Mouse (Mus musculus): Measurements from ENCODE around the gene Ddx20.

Ddx20 gene

DNA sequence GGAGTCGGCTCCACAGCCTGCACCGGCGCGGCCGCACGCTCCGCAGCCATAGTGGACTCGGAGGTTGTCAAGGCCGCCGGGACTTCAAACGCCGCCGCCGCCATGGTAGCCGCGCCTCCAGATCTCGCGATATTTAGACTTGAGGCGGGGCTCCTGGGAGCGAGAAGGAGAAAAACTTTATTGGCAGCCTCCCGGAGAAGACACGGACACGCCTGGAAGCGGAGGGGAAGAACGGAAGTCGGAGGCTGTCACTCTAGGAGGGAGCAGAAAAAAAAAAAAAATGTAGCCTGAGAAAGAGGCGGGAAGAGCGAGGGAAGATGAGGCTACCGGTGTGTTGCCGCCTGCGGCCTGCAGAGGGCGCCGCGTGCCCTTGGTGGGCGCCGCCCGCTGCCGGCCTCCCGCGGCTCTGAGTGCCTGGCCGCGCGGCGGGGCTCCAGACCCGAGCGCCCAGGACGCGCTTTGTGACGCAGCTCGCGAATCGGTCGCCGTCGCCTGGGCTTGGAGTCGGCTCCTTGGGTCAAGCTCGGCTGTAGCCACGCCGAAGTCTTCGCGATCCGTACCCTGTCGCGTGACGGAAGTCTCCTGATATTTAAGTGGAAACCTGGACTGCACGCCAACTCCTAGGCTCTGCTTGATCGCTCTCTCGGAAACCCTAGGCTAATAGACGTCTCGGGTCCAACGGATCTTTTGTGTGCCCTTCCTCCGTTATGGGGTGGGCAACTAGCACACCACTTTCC, at the start of gene Ddx20:
TSS of gene Ddx20 (minus strand) at position 251 of the 737 bp plus-strand sequence.
- peak; percentile 99 for DNase-seq (ENCODE audit: low read depth, low spot score)

DNA sequence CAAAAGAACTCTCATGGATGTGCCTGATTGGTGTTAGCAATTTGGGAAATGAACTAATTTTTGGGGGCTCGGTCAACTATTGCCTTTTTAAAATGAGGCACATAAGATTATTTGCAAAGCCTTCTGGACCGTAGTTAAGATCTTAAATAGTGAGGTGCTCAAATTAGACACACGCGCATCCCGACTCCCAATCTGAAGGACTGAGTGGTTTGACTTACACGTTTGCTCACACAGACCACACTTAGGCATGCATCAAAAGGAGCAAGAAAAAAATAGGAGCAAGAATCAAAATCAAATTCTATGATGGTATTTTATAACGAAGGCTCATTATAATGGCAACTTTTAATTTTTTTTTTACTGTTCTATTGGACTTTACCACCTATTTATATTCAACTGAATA, 49.7 kb upstream of the Ddx20 start:
- DNase-seq (ENCODE audit: low read depth, low spot score) = no peak

DNA sequence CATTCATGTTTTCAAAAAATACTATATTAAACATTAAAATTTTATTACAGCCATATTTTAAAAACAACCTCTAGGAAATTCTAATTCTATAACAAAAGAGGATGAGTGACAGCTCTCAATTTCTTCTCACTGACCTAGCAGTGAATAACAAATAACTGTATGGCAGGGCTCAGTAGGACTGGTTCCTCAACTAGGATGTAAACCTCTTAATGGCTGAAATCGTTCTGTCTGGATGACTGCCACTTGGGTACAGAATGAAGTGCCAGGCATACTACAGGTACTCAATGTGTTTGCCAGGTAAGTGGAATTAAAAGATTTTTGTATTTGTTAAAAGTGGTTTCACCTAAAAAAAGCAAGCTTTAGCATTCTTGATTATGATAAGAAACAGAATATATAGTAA, 48.8 kb upstream of the Ddx20 start:
- no peak for DNase-seq (ENCODE audit: low read depth, low spot score)

DNA sequence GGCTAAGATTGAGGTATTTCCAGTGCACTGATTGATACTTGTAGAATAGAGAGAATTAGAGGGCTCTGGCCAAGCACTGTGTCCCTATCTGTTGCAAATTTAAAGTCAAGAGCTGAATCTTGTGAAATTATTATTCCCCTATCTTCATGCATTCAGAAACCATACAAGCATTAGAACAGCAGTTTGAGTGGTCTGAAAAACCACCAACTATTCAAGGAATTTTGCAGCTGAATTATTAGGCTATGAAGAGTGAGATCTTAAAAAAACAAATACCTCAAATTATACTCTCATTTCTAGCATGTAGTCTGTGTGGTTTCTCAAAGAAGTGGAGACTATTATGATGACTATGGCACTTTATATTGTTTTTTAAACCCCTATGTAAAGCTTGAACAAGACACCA, 47.9 kb upstream of the Ddx20 start:
- no peak for DNase-seq (ENCODE audit: low read depth, low spot score)

DNA sequence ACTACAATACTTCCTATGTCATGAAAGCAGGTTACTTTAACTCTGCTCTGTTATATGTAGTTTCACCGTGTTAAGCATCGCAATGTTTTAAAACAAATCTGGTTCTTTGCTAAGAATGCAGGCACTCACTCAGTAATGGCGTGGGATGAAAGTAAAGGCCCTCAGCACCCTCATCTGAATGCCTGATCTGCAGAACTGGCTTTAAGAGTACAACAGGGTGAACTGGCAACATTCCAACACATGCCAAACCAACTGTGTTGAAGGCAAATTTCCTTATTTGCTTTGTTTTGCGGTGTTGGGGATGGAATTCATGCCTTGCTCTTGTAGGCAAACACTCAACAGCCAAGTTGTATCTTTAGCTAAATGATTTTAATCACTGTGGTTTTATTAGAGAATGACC, 46.2 kb upstream of the Ddx20 start:
- DNase-seq (ENCODE audit: low read depth, low spot score) = no peak

DNA sequence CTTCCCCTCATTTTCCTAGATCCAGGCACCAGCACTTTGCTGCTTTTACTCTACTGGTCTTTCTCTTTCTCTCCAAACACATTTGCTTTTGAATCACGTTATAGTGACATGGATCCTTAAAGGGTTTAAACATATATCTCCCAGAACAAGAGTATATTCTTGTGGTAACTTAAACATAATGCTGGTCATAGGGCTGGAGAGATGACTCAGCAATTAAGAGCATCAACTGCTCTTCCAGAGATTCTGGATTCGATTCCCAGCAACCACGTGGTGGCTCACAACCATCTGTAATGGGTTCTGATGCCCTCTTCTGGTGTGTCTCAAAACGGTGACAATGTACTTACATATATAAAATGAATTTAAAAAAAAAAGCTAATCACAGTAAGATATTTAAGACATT, 45.0 kb upstream of the Ddx20 start:
- no peak for DNase-seq (ENCODE audit: low read depth, low spot score)

DNA sequence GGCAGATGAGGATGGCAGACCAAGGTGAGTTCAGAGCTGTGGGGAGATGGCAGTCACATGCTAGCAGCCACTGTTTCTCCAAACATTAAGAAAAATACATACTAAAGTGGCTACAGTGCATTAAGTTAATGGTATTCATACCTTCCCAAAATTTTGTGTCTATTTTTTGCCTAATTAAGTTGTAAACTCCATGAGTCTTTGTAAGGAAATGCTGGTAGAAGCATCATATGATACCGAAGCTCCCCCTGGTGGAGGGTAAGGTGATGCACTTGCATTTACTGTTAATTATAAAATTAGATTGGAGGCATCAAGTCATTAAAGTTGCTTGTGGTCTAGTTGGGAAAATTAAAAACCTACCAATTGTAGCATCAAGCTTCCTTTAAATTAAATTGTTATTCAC, 38.7 kb upstream of the Ddx20 start:
- DNase-seq (ENCODE audit: low read depth, low spot score) = no peak

DNA sequence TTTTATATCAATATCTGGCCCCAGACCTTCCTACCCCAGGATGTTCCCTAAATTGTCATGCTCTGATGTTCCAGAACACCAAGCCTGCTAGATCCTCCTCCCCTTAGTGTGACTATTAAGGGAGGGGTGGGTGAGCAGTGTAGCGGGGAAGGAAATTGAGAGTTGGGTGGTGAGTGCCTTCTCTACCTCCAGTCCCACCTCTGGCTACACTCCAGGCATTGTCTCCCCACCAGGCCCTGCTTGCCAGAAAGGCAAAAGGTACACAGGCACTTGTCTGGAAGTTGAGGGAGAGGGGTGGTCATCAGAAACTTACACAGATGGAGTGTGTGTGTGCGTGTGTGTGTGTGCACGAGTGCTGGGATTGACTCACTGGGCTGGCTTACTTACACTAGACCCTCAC, 35.1 kb upstream of the Ddx20 start:
- no peak for DNase-seq (ENCODE audit: low read depth, low spot score)

DNA sequence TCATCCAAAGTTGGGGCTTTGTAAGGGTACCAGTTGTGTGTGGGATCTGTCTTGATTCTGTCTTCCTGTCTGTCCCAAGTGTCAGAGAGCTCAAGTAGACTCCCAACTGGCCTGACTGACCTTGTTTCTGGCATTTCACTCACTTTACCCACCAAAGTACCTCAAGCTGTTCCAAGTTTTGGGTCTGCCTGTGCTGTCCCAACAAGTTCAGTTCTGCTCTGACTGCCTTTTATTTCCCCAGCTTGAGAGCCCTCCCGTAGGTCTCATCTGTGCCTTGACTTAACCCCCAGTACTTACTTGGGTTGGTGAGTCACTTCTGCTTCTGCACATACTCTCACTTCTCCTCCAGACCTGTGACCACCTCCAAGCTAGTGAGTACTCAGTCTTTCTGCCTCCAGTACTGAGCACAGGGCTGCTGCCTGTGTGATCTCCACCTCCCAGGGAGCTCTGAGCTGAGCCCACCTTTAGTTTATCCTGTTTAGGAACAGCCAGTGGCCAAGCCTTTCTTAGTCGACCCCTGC, 34.4 kb upstream of the Ddx20 start:
- no peak for DNase-seq (ENCODE audit: low read depth, low spot score)

DNA sequence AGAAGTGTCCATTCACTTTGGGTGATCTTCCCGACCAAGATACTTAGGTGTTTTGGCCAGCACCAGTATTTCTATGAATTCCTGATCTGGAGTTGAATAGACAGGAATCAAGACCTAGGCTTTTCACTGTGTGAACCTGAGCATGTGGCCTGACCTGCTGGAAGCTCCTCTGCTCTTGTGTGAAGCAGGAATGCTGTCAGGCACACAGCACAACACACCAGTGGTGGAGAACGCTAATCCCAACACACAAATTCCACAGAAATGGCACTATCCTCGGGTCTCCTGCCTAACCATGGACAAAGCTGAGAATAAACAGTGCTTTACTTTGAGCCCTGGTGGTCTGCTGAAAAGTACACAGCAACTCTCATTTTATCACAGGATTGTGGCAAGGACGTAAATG, 33.1 kb upstream of the Ddx20 start:
- DNase-seq (ENCODE audit: low read depth, low spot score) = no peak

DNA sequence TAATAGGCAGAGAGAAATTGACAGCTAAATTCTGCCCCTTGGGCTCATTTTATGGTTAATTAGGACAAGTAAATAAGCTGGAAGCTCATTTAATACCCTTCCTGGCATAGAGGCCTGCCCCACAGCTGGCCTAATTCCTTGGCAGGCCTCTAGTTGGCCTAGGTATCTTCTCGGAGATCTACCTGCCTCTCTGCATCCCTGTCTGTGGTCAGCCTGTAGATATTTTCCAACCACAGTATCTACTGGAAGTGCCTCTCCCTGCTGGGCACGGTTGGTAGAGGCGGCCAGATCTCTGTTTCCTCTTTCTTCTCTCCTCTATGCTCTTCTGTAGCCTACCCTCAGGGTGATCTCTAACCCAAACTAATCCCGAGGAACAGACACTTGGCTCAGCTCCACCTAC, 32.6 kb upstream of the Ddx20 start:
- DNase-seq (ENCODE audit: low read depth, low spot score) = no peak

DNA sequence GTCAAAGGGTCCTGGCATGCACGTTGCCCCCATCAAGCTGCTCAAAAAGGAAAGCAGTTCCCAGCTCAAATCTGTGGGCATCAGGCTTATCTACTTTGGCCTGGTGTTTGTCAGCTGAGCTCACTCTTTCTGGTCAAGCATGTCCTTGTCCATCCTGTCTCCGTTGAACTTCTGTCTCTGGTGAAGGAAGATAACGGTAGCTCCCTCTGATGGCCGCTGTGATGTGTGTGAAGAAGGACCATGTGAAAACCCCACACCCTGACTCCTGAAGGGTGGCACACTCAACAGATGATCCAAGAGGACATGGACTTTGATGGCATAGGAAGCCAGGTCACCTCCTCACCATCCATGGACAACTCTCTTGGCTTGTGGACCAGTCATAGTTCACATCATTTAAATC, 31.4 kb upstream of the Ddx20 start:
- DNase-seq (ENCODE audit: low read depth, low spot score) = no peak

DNA sequence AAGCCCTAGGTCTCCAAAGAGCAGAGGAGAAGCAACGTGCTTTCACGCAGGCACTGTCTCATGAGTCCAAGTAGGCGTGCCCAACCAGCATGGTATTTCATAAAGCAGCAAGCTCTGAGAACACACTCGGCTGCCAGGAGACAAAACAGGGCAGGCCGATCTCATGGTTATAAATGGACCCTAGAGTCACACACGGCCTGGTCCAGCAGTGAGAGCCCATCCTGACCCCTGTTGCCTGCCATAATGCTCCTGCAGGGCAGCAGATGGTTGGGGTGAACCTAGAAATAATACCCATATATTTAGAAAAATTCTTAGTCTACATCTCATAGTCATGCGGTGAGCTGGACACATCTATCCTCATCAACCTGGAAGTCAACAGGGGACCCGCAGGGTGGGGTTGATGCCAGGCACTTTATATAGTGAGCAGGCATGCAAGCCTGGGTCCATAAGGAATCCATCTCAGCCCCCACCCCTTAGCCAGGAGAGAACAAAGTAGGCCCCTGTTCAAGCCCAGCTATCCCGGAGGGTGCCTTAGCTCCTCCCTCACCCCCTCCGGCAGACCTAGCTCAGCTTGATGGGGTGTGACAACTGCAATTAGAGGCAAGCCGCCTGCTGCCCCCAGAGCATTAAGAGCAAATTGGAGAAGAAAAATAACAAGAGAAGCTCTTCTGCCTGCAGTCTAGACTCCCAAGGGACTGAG, 30.6 kb upstream of the Ddx20 start:
- peak; percentile 82 for DNase-seq (ENCODE audit: low read depth, low spot score)

DNA sequence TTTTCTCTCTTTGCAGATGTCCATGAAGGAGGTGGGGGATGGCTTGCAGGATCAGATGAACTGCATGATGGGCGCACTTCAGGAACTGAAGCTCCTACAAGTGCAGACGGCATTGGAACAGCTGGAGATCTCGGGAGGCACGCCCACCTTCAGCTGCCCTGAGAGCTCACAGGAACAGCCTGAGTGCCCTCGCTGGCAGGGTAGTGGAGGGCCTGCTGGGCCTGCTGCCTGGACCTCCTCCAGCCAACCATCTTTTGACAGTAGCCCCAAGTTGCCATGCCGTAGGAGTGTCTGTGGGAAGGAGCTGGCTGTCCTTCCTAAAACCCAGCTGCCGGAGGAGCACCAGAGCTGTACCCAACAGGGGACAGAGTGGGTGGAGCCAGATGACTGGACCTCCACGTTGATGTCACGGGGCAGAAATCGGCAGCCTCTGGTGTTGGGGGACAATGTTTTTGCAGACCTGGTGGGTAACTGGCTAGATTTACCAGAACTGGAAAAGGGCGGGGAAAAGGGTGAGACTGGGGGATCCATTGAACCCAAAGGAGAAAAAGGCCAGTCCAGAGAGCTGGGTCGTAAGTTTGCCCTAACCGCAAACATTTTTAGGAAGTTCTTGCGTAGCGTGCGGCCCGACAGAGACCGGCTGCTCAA, 29.1 kb upstream of the Ddx20 start:
- no peak for DNase-seq (ENCODE audit: low read depth, low spot score)

DNA sequence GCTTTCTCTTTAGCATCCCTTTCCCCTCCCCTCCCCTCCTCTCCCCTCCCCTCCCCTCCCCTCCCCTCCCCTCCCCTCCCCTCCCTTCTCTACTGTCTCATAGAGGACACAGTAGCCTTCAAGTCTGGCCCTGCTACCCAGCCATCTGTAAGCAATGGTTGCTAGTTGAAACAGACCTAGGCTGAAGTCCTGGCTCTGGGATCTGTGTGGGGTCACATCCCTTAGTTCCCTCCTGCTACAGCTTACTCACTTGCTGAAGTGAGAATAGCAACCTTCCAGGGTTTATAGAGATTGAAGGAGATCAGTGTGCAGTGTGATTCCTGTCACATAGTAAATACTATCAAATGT, 27.4 kb upstream of the Ddx20 start:
- no peak for DNase-seq (ENCODE audit: low read depth, low spot score)

DNA sequence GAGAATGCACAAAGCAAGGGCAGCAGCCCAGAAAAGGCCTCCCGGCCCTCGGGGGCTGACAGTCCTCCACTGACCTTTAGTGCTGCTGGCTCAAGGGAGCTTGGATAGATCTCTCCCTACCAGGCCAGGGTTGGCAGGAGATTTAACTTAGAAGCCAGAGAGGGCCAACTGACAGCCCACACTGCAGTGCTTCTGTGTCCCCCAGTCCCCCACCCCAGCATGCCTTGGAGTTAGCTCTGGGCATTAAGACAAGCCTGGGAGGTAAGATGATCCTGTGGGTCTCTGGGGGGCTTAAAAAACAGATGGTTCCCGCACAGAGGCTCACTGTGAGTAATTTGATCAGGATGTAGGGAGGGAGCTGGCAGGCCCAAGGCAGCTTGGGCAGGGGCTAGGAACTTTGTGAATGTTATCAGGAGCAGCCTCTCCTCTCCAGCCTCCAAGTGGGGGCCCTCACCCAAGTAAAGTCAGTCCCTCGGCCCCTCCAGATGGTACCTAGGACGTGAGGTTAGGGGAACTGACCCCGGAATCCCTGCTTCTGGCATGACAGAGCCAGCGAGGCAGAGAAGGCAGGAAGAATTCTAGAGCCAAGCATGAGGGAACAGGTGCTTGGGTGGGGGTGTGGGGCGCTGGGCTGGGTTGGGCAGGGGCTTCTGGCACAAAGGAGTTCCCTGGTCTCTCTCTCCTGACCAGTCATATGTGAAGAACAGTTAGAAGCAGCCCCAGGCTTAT, 26.9 kb upstream of the Ddx20 start:
- peak; percentile 72 for DNase-seq (ENCODE audit: low read depth, low spot score)

DNA sequence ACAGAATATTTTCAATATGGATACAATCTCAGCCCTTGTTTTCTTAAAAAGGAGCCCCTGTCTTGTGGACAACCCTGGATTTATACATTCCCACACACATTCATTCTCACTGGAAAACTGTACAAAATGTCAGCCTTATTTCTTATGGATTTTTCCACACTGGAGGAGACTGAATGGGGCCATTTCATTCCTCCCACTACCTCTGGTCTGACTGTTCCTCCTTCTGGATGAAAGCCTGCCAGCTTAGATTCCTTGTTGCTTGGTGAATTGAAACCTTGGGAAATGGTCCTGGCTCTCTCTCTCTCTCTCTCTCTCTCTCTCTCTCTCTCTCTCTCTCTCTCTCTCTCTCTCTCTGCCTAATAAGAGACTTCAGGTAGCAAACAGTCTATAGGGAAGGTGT, 25.5 kb upstream of the Ddx20 start:
- no peak for DNase-seq (ENCODE audit: low read depth, low spot score)

DNA sequence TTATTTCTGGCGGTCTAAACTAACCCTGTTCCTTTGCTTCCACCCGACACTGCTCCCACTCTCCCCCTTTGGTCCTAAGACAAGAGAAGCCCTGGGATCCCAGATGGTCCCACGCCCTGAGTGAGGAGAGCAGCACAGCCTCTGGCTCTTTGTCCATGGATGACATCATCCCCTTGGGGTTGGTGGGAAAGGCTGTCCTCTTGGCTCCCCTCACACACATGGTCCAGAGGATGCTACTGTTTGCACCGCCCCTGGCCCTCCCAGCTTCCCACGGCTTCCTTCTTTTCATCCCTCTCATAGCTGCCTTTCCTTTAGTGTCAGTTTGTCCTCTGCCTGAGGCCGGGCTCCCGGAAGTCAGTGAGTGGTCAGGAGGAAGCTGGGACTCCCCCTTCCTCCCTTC, 24.4 kb upstream of the Ddx20 start:
- peak; percentile 75 for DNase-seq (ENCODE audit: low read depth, low spot score)

DNA sequence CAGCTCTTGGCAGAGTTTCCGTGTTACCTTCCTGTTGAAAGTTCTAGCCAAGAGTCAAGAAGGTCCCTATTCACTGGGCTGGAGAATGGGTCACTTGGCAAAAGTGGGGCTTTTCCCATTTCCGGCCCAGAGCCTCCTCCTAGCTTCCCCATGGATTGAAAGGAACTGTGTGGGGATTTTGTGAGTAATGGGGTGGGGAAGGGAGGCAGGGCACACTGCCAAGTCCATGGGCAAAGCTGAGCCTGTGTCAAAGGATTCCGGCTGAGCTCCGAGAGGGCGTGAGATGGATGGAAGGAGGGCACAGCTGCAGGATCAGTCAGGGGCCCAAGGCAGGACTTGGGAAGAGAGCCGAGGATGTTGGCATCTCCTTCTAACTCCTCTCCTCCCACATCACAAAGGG, 22.9 kb upstream of the Ddx20 start:
- no peak for DNase-seq (ENCODE audit: low read depth, low spot score)

DNA sequence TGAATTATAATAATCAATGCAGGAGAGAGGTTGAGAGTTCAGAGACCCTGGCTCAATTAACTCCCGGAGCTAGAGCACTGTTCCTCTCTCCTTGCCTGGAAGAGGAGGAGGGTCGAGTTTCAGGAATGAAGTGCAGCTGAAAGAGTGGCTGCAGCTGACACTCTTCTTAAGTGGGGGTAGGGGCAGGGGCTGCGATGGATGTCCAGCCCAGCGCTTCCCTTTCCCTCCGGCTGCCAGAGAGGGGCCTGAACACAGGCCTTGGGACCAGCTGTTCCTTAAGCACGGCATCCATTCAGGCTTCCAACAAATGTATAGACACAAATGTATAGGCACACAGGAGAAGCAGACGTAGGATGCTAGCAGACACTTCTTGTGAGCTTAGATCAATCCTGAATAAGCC, 20.2 kb upstream of the Ddx20 start:
- no peak for DNase-seq (ENCODE audit: low read depth, low spot score)

DNA sequence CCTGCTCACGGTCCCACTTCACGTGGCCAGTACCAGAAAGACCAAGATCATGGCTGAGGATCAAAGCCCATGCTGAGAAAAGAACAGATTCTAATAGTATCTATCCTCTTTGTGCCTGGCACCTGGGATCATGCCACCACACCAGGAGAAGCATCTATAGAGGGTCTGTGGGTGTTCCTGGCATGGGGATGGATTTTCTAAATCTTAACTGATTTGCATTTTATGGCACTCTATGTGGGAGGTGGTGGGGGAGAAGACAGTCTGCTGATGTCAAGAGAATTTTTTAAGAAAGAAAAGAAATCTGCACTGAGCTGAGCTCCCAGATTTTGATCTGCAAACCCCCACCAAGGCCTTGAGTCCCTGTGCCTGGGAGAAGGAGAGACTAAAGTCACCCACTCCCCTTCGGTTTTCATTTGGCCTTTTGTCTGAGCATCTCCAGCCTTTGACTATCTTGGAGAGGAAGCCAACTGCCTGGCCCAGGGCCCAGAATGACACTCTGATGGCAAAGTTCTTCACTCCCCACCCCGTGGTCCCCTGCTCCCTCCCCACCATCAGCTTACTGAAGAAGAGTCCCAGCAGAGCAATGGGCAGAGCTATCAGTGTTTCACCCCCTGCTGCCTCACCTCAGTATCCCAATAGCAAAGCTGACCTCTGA, 19.1 kb upstream of the Ddx20 start:
- no peak for DNase-seq (ENCODE audit: low read depth, low spot score)

DNA sequence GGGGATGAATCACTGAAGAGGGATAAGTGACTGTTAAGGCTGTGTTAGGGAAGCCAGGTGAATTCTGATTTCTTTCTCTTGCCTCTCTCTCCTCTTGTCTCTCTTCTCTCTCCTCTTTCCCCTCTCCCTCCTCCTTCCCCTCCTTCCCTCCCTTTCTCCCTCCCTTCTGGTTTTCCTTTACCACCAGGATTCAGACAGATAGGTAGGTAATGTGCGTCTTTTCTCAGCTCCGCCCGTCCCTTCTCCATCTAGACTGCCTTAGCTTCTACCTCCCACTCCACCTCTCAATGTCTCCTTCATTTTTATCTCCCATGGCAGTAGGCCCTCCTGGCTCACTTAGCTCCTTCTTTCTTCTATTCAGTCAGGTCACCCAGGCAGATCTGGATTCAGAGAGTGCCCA, 18.2 kb upstream of the Ddx20 start:
- DNase-seq (ENCODE audit: low read depth, low spot score) = no peak

Measured in skeletal muscle tissue, adult 2 months (tissue).